Mouse (Mus musculus) hindlimb bud, embryonic 11.5 days (tissue): ENCODE data around the gene Olfr994.

Experiments
- DNase-seq: peaks from one replicate; pipeline ENCODE4 v3.0.0-alpha.2; 2012; ENCODE audit warnings: low read depth, low spot score; ENCODE audit errors: extremely low spot score

Olfr994 gene

DNA sequence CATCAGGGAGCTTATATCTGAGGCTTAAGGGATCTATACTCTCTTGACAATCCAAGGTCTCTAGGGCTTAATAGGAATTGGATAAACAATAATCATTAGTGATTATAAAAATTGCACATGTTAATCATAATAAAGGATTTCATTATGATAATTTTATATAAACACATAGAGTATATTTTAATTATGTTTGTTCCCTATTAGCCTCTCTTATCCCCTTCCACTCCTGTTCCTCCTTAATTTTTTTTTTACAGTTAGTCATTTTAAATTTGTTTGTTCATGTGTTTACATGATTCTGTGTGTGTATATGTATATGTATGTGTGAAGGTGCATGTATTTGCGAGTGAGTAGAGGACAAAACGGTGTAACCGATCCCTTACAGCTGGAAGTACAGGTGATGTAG is at the start of gene Olfr994:
Gene Olfr994 (minus strand): TSS at position 101 of the 400 bp plus-strand sequence.
- DNase-seq = no peak

DNA sequence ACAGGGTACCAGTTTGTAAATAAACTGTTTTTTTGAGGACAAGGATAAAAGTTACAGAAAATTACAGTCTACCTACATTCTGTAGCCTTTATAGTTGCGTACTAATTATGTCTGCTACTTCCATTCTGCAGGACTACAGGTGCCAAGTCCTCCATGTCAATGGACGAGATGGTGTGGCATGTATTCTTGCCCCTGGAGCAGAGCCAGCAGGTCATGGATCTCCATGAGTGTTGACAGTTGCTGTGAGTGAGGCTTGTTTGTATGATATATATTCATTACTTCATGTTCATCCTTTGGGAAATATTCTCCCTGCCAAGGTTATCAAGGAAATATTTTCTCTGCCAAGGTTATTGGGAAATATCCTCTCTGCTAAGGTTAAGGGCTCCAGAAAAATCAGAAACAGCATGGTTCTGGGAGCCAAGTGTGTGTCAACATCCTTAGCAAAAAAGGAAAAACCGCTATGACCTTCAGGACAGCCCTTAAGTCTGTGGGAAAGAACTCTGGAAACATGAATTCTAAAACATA is 30.6 kb upstream of the Olfr994 start:
- no peak for DNase-seq

- no peak for DNase-seq
Observed at GRCm38 (mm10) chr2:85443539-85443938, 7.3 kb upstream of the Olfr994 start, which contains the start of gene Olfr995. Olfr995 (minus strand) TSS chr2:85443639.

- no peak for DNase-seq
Observed at GRCm38 (mm10) chr2:85442546-85442945, 6.3 kb upstream of the Olfr994 start.

- DNase-seq = no peak
Observed at GRCm38 (mm10) chr2:85425893-85426292, 10.4 kb downstream of the Olfr994 start.

DNA sequence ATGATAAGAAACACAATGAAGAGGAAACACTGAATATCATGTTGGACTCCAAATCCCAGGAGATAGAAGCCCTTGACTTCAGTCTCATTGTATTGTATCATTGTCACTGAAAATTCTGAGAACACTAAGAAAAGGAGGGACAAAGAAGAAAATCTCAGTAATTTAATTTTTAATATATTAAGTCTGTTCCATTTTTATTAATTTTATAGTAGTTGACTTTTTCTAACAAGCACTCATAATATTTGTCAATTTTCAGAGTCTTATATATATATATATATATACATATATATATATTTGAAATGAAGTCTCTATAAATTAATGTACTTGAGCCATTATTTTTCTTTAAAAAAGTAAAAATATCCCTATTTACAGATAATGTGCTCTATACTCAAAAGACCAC is 21.5 kb downstream of the Olfr994 start, which contains the start of gene Olfr993:
Gene Olfr993 (minus strand): TSS at position 101 of the 400 bp plus-strand sequence.
- DNase-seq = no peak

- no peak for DNase-seq
Observed at GRCm38 (mm10) chr2:85409369-85409768, 26.9 kb downstream of the Olfr994 start, which contains the start of gene Olfr992. Olfr992 (minus strand) TSS chr2:85409469.
